In the genomic region with DNA sequence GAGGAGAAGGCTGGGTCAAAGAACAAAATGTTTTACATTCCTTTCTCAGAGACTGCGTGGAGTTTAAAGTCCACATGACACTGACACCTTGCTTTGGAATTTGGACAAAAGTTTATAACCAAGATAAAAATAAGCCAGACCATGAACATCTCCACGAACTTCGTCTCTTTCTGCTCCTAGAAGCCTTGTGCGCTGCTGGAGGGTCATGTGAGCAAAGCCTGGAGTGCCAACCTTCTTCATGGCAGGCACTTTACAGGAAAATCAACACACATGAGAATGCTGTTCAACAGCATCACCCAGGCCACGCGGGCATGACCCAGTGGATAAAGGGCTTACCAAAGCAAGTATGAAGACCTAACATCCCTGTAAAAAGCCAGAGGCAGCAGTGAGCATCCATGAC, we compare ENCODE assay signal across 20 mouse cellular contexts.
DNase-seq lines count a peak whose midpoint lies in the region; ATAC-seq and TF ChIP-seq lines count a peak whose summit lies in the region.
"Had no signal": no experiment of that assay in that cellular context is flagged by ENCODE, and none has a peak within 500 bp of the region (broad histone marks: within the 10 kb centered on the region; RNA-seq: fewer than 3 reads in every experiment).

No protein-coding gene starts in this region.

- H3K4me1 ChIP-seq in intestine, embryonic 15.5 days (replicated peaks): 0 out of 2 replicates have a peak, but pooled peaks cover 8% of the 10 kb centered on the region
- peaks cover 4% of the 10 kb centered on the region; the same call in 1 of the 2 replicates for H3K4me1 ChIP-seq in kidney, postnatal 0 days (replicated peaks; ENCODE audit: insufficient read depth, low read length)
- H3K4me1 ChIP-seq in small intestine, adult 2 months (ENCODE audit: control insufficient read depth, insufficient read depth, insufficient read length, low read length): peaks cover 27% of the 10 kb centered on the region; the same call in 1 of the 2 replicates
- H3K4me1 ChIP-seq: neural tube, embryonic 13.5 days had no signal

- H3K9ac ChIP-seq in intestine, embryonic 15.5 days: no peak overlapping the region
- no peak overlapping the region for H3K9ac ChIP-seq in kidney, postnatal 0 days (ENCODE audit: low read depth, low read length)
- H3K9ac ChIP-seq: forebrain, postnatal 0 days; heart, embryonic 12.5 days; neural tube, embryonic 13.5 days had no signal

- DNase-seq in ovary, adult 18-20 months (ENCODE audit: low spot score): peak; percentile 1
- no peak for DNase-seq in ovary, postnatal 36 days (ENCODE audit: low spot score)
- no peak for DNase-seq in kidney, postnatal 0 days (ENCODE audit: low spot score)
- DNase-seq in left cerebral cortex, adult 11 months (ENCODE audit: low spot score): no peak
- no peak for DNase-seq in cerebellum, postnatal 25 days
- DNase-seq: adrenal gland, postnatal 25 days; cerebellum, postnatal 14 days; forebrain, postnatal 0 days; gastrocnemius, postnatal 25 days; heart, postnatal 4 days; layer of hippocampus, adult 9-11 months; liver; retina, postnatal 1 day had no signal

- H3K27ac ChIP-seq in intestine, embryonic 15.5 days: peak overlapping the region; percentile 75
- peak overlapping the region; percentile 62; the same call in 1 of the 2 replicates for H3K27ac ChIP-seq in kidney, postnatal 0 days
- peak overlapping the region; percentile 93 for H3K27ac ChIP-seq in small intestine, adult 2 months (ENCODE audit: insufficient read depth, low read depth, low read length)
- H3K27ac ChIP-seq: neural tube, embryonic 13.5 days had no signal

- H3K9me3 ChIP-seq in intestine, embryonic 15.5 days: no peaks in the 10 kb centered on the region
- H3K9me3 ChIP-seq in kidney, postnatal 0 days (replicated peaks; ENCODE audit: low read length): no peaks in the 10 kb centered on the region
- H3K9me3 ChIP-seq: neural tube, embryonic 13.5 days had no signal

- TF ChIP-seq POLR2A in small intestine, adult 2 months (IDR thresholded peaks at IDR 0.05; ENCODE audit: low read depth, low read length): 0 out of 2 replicates have a peak, but pooled peaks have one; percentile 20

- no peak for TF ChIP-seq CTCF in kidney, postnatal 0 days (IDR thresholded peaks at IDR 0.05; ENCODE audit: low read depth)
- no peak for TF ChIP-seq CTCF in small intestine, adult 2 months (IDR thresholded peaks at IDR 0.05; ENCODE audit: extremely low read depth, insufficient read length, insufficient replicate concordance, low read depth, low read length)

- H3K27me3 ChIP-seq in intestine, embryonic 15.5 days (replicated peaks): no peaks in the 10 kb centered on the region
- H3K27me3 ChIP-seq in kidney, postnatal 0 days (ENCODE audit: insufficient read depth, low read length): no peaks in the 10 kb centered on the region
- no peaks in the 10 kb centered on the region for H3K27me3 ChIP-seq in small intestine, adult 2 months (ENCODE audit: control insufficient read depth, insufficient read depth, low read length)
- H3K27me3 ChIP-seq: heart, embryonic 12.5 days; neural tube, embryonic 13.5 days had no signal

- H3K36me3 ChIP-seq in intestine, embryonic 15.5 days: no peaks in the 10 kb centered on the region
- H3K36me3 ChIP-seq in kidney, postnatal 0 days (ENCODE audit: insufficient read depth, low read length): no peaks in the 10 kb centered on the region
- H3K36me3 ChIP-seq in small intestine, adult 2 months (ENCODE audit: control insufficient read depth, insufficient read depth, low read length): peaks cover 6% of the 10 kb centered on the region
- H3K36me3 ChIP-seq: G1E; heart, embryonic 12.5 days; neural tube, embryonic 13.5 days had no signal

- ATAC-seq in intestine, embryonic 15.5 days: no peak
- ATAC-seq in kidney, postnatal 0 days (replicated peaks; ENCODE audit: low FRiP score, low read depth): no peak
- ATAC-seq in cerebellum, adult (ENCODE audit: insufficient number of reproducible peaks, low FRiP score, low TSS enrichment): no peak
- ATAC-seq: forebrain, postnatal 0 days had no signal

- peak overlapping the region; percentile 22 for H3K4me3 ChIP-seq in intestine, embryonic 15.5 days (replicated peaks)
- no peak overlapping the region for H3K4me3 ChIP-seq in kidney, postnatal 0 days (replicated peaks; ENCODE audit: low read depth, low read length)
- peak overlapping the region; percentile 66 for H3K4me3 ChIP-seq in small intestine, adult 2 months (ENCODE audit: low read depth, low read length)
- H3K4me3 ChIP-seq: erythroblast, embryonic 14.5 days; heart, embryonic 12.5 days; neural tube, embryonic 13.5 days had no signal

- 43% methylated on average over 6 of the region's 6 CpGs for whole genome bisulfite sequencing in intestine, embryonic 15.5 days
- 63% methylated on average over 6 of the region's 6 CpGs for WGBS in kidney, postnatal 0 days
- 31% methylated on average over 6 of the region's 6 CpGs for WGBS in small intestine, adult 2 months

- H3K4me2 ChIP-seq in intestine, embryonic 15.5 days (replicated peaks): peak overlapping the region; percentile 46
- peak overlapping the region; percentile 43 for H3K4me2 ChIP-seq in kidney, postnatal 0 days (ENCODE audit: low read length)
- H3K4me2 ChIP-seq: heart, embryonic 12.5 days; neural tube, embryonic 13.5 days had no signal
